Mouse (Mus musculus) brain, embryonic 14.5 days (tissue): ENCODE results near the gene Zfp827.

ENCODE experiments used
- CTCF ChIP-seq: fragments of 200-500 bp; IDR thresholded peaks from 2 replicates; pipeline ENCODE4 v1.5.1; 2012; ENCODE audit warnings: inconsistent platforms, mild to moderate bottlenecking, moderate library complexity, borderline replicate concordance; ENCODE audit not compliant: insufficient read depth, insufficient read length; ENCODE audit errors: extremely low read depth
- POLR2A ChIP-seq: fragments of 200-500 bp; IDR thresholded peaks from 2 replicates; pipeline ENCODE4 v1.6.1; 2012; ENCODE audit warnings: mild to moderate bottlenecking, inconsistent platforms, borderline replicate concordance; ENCODE audit not compliant: poor library complexity, insufficient read depth, insufficient read length, severe bottlenecking; ENCODE audit errors: extremely low read depth

- TF ChIP-seq CTCF (no peak), POLR2A (no peak)
Observed at GRCm38 (mm10) chr8:79224363-79224762, 196.1 kb downstream of the Zfp827 start.
